Mouse (Mus musculus): ENCODE results near the gene Akap1.

DNA sequence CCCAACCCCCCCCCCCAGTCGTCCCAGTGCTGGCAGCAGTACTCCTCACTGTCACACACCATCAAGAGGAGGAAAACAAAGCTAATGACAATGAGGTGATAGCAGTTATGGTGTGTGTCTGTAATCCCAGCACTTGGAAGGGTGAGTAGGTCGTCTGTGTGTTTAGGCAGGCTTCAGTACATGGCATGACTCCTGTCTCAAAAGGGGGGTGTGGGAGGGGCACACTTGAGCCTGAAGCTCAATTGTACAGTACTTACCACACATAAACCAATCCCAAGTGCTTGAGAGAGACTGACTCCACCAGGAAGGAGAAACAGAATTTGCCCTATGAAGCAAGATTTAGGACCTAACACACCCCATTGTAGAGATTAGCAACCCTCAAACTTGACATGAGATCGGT lies 3.3 kb downstream of the Akap1 start:
- no peak for TF ChIP-seq CTCF (IDR thresholded peaks at IDR 0.05; ENCODE audit: low read depth)
- no peak for TF ChIP-seq EP300 (IDR thresholded peaks at IDR 0.05; ENCODE audit: low read depth)
